Mouse (Mus musculus) spleen, adult 2 months (tissue): ENCODE data around the gene Cnpy2. TPM values are rescaled to one million over a fixed set of nuclear protein-coding genes. Genes with fewer than 3 reads are reported as not detected.
"Not testable (repeated sequence)": the region's sequence is repeated elsewhere in the genome, so short reads cannot be mapped to it uniquely, and the experiment has no call there.

Source experiments
- DNase-seq, 2 experiments: peaks; one replicate each; pipeline versions ENCODE4 v3.0.0 to v3.0.0-alpha.2; 2012 to 2021; ENCODE audit warnings: low spot score in 2 of 2, low read depth in 1 of 2
- H3K27ac ChIP-seq: fragments of 200-500 bp; 2 replicates; pipeline ENCODE4 v1.5.1; 2012; ENCODE audit warnings: low read length, inconsistent platforms; ENCODE audit not compliant: insufficient read depth
- H3K27me3 ChIP-seq: fragments of 200-500 bp; 2 replicates; pipeline ENCODE4 v1.6.1; 2012; ENCODE audit warnings: mild to moderate bottlenecking, moderate library complexity, low read length, inconsistent platforms; ENCODE audit not compliant: control insufficient read depth, insufficient read depth
- H3K36me3 ChIP-seq: fragments of 200-500 bp; 2 replicates; pipeline ENCODE4 v1.6.1; 2012; ENCODE audit warnings: mild to moderate bottlenecking, low read length, inconsistent platforms; ENCODE audit not compliant: control insufficient read depth, insufficient read depth
- H3K4me1 ChIP-seq: fragments of 200-500 bp; 2 replicates; pipeline ENCODE4 v1.6.1; 2011; ENCODE audit warnings: inconsistent platforms; ENCODE audit not compliant: control insufficient read depth, insufficient read depth, insufficient read length
- H3K4me3 ChIP-seq: fragments of 200-500 bp; 2 replicates; pipeline ENCODE4 v1.5.1; 2011; ENCODE audit warnings: mild to moderate bottlenecking, inconsistent platforms; ENCODE audit not compliant: insufficient read depth, insufficient read length; ENCODE audit errors: extremely low read depth
- CTCF ChIP-seq: fragments of 200-500 bp; IDR thresholded peaks from 2 replicates; pipeline ENCODE4 v1.5.1; 2011; ENCODE audit warnings: mild to moderate bottlenecking, inconsistent platforms; ENCODE audit not compliant: insufficient read depth, insufficient read length, insufficient replicate concordance; ENCODE audit errors: extremely low read depth
- POLR2A ChIP-seq: fragments of 200-500 bp; IDR thresholded peaks from 2 replicates; pipeline ENCODE4 v1.6.1; 2011; ENCODE audit warnings: low read depth, low read length, inconsistent platforms
- WGBS: fragments of 180-500 bp; shearing (Covaris S2); methylation state at CpG from one replicate; pipeline ENCODE4 v1.1.7; 2018; 5-methylcytosine and 5-hydroxymethylcytosine counted together
- polyA plus RNA-seq: library from polyadenylated mRNA; depleted of rRNA; stranded (reverse); fragments of >200 nt; gene quantifications from 2 replicates; pipeline ENCODE4 v1.2.3, GENCODE M21; 2012; rRNA removed

The Cnpy2 gene
- polyA plus RNA-seq, result 15.9 and 17.2 TPM in 2 replicates

DNA sequence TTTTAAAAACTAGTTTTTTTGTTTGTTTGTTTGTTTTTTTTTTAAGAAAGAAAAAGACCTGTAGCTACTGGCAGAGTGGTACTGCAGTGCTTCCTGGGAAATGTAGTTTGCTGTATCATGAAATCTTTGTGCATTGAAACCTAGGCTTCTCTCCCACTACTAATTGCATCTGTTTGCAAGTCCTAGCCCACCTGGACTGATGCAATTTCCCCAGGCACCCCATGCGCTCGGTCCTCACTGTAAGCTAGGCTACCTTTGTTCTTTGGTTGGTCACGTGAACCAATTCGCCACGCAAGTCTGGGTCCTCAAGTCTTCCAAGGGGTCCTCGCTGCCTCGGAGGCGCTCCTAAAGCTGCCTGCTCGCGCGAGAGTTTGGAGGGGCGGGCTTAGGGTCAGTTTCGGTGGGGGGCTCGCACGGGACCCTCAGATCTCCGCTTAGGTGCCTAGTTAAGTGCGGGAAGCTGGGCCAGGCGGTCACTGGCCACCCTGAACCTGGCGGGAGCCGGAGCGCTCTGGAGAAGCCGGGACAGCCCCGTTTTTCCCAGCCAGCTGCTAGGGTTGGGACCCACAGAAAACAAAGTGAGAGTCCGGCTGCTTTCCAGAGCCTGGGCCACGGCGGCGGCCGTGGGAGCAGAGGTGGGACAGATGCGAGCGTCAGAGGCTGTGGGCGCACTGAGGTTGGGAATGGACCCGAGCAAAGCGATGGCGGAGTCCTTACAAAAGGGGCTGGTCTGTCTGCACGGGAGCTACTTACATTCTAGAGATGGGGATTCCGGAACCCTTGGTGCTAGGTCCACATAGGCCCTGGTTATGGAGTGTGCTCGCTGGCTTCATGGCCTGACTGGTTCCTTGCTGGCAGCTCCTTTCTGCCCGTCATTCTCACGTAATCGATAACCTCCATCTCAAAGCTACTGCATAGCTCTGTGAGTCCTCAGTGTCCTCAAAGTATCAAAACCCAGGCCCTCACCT is at the start of gene Cnpy2:
Gene Cnpy2 (plus strand): TSS at position 319 of the 968 bp plus-strand sequence.
- peak in 1 of 2 experiments; percentile 73 for DNase-seq
- Histone ChIP-seq H3K27ac (peak within 1 kb of the TSS; percentile 87), H3K36me3 (peaks cover 17% of the 10 kb centered on the region), H3K4me1 (peaks cover 4% of the 10 kb centered on the region; the same call in 1 of the 2 replicates), H3K4me3 (peak within 1 kb of the TSS; percentile 92), H3K27me3 (no peaks in the 10 kb centered on the region)
- TF ChIP-seq POLR2A (no peak), CTCF (no peak)
- WGBS, result under 1% methylated on average over 40 of the region's 40 CpGs

DNA sequence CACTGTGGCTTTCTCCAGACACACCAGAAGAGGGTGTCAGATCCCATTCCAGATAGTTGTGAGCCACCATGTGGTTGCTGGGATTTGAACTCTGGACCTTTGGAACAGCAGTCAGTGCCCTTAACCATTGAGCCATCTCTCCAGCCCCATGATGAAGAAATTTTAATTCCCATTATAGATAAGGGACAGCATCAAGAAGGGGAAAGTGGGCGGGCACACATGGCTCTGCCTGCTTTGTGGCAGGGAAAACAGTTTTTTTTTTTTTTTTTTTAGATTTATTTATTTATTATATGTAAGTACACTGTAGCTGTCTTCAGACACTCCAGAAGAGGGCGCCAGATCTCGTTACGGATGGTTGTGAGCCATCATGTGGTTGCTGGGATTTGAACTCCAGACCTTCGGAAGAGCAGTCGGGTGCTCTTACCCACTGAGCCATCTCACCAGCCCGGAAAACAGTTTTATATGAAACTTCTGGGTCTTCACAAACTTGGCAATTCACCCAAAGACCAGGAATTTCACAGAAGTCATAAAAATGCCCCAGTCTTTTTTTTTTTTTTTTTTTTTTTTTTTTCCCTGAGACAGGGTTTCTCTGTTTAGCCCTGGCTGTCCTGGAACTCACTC is 49.3 kb upstream of the Cnpy2 start:
- H3K27me3 ChIP-seq, H3K4me1 ChIP-seq, H3K27ac ChIP-seq, H3K4me3 ChIP-seq, DNase-seq: not testable (repeated sequence)
- WGBS, result 82% methylated on average over 6 of the region's 7 CpGs
- H3K36me3 ChIP-seq, result peaks cover 14% of the 10 kb centered on the region

DNA sequence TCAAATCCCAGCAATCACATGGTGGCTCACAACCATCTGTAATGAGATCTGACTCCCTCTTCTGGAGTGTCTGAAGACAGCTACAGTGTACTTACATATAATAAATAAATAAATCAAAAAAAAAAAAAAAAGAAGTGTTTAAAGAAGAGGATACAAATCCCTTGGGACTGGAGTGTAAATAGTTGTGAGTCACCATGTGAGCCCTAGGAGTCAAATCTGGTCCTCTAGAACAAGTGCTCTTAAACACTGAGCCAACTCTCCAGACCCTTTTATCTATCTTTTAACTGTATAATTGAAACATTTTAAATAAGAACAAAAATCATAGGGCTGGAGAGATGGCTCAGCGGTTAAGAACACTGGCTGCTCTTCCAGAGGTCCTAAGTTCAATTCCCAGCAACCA is 46.9 kb upstream of the Cnpy2 start:
- 95% methylated on average over 1 of the region's 1 CpGs for WGBS
- H3K4me3 ChIP-seq, H3K27me3 ChIP-seq, H3K4me1 ChIP-seq, DNase-seq, H3K27ac ChIP-seq: not testable (repeated sequence)
- H3K36me3 ChIP-seq, result peaks cover 31% of the 10 kb centered on the region

DNA sequence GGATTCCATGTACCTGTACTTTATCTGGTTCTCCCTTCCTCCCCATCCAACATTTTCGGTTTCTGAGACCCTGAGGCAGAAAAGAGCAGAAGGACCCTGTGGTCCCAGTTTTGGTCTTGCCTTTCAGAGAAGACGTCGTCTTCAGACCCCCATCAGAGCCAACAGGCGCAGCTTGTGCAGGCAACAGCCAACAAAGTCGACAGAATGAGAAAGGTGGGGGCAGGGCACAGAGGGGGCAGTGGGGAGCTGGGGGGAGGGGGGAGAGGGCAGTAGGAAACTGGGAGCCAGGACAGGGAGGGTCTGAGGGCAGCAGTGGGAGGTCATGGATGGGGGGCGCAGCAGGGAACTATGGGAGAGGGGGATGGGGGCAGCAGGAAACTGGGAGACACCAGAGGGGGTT is 44.1 kb upstream of the Cnpy2 start:
- H3K4me1 ChIP-seq, result no peaks in the 10 kb centered on the region
- H3K36me3 ChIP-seq, result peaks cover 47% of the 10 kb centered on the region
- H3K4me3 ChIP-seq, result no peak overlapping the region
- WGBS, result 88% methylated on average over 6 of the region's 6 CpGs
- no peak for DNase-seq
- H3K27me3 ChIP-seq, result no peaks in the 10 kb centered on the region
- H3K27ac ChIP-seq, result no peak overlapping the region
- no peak for TF ChIP-seq CTCF
- TF ChIP-seq POLR2A, result no peak

DNA sequence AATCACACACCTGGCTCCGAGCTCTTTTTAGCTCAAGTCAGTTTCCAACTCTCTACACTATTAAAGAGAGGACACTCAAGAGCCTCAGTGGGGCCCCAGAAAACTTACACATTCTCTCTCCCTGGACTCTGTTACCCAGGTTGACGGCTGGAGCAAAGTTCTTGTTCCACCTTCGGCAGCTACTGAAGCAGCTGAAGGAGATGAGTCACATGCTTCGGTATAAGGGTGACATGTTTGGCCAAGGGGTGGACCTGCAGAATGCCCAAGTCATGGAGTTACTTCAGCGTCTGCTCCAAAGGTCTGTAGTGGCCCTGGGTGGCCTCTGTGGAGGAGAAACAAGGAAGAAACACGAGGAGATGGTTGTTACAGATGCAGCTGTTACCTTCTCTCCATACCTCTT is 41.3 kb upstream of the Cnpy2 start:
- 90% methylated on average over 6 of the region's 6 CpGs for WGBS
- TF ChIP-seq POLR2A (no peak), CTCF (no peak)
- Histone ChIP-seq H3K27me3 (no peaks in the 10 kb centered on the region), H3K27ac (no peak overlapping the region), H3K4me3 (no peak overlapping the region), H3K36me3 (peaks cover 65% of the 10 kb centered on the region), H3K4me1 (no peaks in the 10 kb centered on the region)
- DNase-seq, result no peak

DNA sequence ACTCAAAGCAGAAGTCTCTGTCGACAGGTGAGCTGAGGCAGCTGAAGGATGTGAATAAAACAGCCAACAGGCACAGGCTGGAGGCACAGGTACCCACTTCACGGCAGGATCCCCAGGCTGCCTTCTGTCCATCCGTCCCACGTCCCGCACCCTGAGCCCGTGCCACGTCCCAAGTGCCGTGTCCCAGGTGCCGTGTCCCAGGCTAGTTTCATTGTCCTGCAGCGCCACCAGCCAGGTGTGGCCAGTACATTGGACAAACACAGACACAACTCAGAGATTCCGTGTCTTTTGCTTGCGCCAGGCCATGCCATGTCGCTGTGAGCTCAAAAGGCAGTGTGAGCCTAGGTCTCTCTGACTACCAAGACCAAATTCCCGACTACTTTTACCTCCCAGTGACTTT is 40.6 kb upstream of the Cnpy2 start:
- Histone ChIP-seq H3K36me3 (peaks cover 64% of the 10 kb centered on the region), H3K4me3 (no peak overlapping the region), H3K4me1 (no peaks in the 10 kb centered on the region), H3K27ac (no peak overlapping the region), H3K27me3 (no peaks in the 10 kb centered on the region)
- TF ChIP-seq POLR2A (no peak), CTCF (no peak)
- WGBS, result 94% methylated on average over 14 of the region's 14 CpGs
- no peak for DNase-seq

DNA sequence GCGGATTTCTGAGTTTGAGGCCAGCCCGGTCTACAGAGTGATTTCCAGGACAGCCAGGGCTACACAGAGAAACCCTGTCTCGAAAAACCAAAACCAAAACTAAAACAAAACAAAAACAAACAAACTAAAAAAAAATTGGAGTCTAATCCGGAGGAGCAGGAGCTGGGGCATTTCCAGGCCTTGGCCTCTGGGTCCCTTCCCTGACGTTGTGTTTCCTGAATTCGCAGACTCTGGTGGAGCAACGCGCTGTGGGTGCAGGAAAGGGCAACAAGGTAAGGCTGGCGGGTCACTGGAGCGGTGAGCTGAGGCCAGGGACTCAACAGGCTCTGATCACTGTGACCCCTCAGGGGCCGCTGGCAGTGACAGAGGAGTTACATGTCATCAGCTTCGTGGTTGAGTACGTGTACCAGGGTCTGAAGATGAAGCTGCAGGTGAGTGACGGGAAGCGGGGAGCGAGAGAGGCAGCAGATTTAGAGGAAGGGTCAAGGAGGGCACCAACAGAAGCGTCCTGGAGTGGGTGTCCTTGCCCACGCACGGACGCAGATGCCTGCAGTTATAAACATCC is 39.3 kb upstream of the Cnpy2 start:
- Histone ChIP-seq H3K4me1 (no peaks in the 10 kb centered on the region), H3K27me3 (no peaks in the 10 kb centered on the region), H3K27ac (no peak overlapping the region), H3K36me3 (peaks cover 55% of the 10 kb centered on the region), H3K4me3 (no peak overlapping the region)
- DNase-seq, result no peak
- TF ChIP-seq CTCF, result no peak
- TF ChIP-seq POLR2A, result no peak
- WGBS, result 94% methylated on average over 20 of the region's 20 CpGs
